Mouse (Mus musculus): Measurements from ENCODE around the gene Kcnip2. TPM values are rescaled to one million over a fixed set of nuclear protein-coding genes. Genes with fewer than 3 reads are reported as not detected.

The Kcnip2 gene
- polyA plus RNA-seq, 1 experiment from 2014 or later = 2.2 TPM

DNA sequence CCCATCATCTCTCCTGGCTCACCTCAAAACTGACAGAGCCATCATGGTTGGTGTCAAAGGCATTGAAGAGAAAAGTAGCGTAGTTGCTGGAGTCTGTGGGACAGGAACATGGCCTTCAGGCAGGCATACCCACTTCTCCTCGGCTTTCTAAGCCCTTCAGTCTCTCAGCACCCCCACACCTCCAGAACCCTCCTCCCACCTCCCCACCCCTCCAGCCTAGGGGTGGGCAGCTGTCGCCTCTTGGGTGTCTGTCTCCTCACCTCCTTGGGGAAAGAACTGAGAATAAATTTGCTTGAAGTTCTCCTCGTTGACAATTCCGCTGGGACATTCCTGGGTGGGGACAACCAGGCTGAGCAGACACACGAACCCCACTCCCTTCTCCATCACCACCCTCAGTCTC is 21.1 kb downstream of the Kcnip2 start:
- H3K36me3 ChIP-seq (ENCODE audit: control insufficient read depth, insufficient read depth, low read length) = no peaks in the 10 kb centered on the region
- H3K9me3 ChIP-seq (ENCODE audit: control insufficient read depth, low read length) = no peaks in the 10 kb centered on the region
- no peak for TF ChIP-seq EP300 (optimal IDR thresholded peaks at IDR 0.05)
- no peak for TF ChIP-seq CTCF (IDR thresholded peaks at IDR 0.05; ENCODE audit: low read depth)
- H3K27ac ChIP-seq (replicated peaks) = no peak overlapping the region
- no peak overlapping the region for H3K4me3 ChIP-seq (ENCODE audit: low read depth, low read length)
- H3K4me1 ChIP-seq (replicated peaks; ENCODE audit: control insufficient read depth, insufficient read depth) = no peaks in the 10 kb centered on the region; the same call in 1 of the 2 replicates
- H3K9ac ChIP-seq (ENCODE audit: low read length) = no peak overlapping the region
- ATAC-seq (ENCODE audit: low FRiP score, low TSS enrichment) = no peak
- H3K27me3 ChIP-seq (ENCODE audit: control insufficient read depth, insufficient read depth, low read length) = no peaks in the 10 kb centered on the region
- no peak for DNase-seq (ENCODE audit: low spot score)
- H3K4me2 ChIP-seq (replicated peaks; ENCODE audit: low read depth) = no peak overlapping the region
- WGBS = 58% methylated on average over 6 of the region's 6 CpGs

DNA sequence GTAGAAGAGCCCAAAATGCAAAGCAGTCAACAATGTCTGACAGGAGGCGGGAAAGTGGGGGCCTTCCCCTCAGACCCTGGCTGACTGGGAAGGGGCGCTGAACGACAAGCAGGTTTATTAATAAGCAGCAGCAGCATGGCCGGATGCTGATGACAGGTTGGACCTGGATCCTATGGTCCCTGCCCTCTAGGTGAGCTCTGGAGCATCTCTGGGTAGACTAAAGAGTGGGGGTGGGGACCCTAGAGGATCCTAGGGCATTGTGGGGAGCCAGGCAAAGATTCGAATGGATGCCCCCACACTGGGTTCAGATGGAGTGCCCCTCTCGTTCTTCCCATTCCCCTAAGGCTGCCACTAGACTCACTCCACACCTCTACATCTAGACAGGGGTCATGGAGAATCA is 23.5 kb downstream of the Kcnip2 start:
- DNase-seq (ENCODE audit: low spot score) (no peak), ATAC-seq (ENCODE audit: low FRiP score, low TSS enrichment) (no peak)
- Histone ChIP-seq H3K36me3 (ENCODE audit: control insufficient read depth, insufficient read depth, low read length) (no peaks in the 10 kb centered on the region), H3K4me3 (ENCODE audit: low read depth, low read length) (no peak overlapping the region), H3K27ac (replicated peaks) (no peak overlapping the region), H3K27me3 (ENCODE audit: control insufficient read depth, insufficient read depth, low read length) (no peaks in the 10 kb centered on the region), H3K4me2 (replicated peaks; ENCODE audit: low read depth) (no peak overlapping the region), H3K9ac (ENCODE audit: low read length) (no peak overlapping the region), H3K9me3 (ENCODE audit: control insufficient read depth, low read length) (no peaks in the 10 kb centered on the region), H3K4me1 (replicated peaks; ENCODE audit: control insufficient read depth, insufficient read depth) (no peaks in the 10 kb centered on the region; the same call in 1 of the 2 replicates)
- 87% methylated on average over 6 of the region's 6 CpGs for WGBS
- no peak for TF ChIP-seq EP300 (optimal IDR thresholded peaks at IDR 0.05)
- no peak for TF ChIP-seq CTCF (IDR thresholded peaks at IDR 0.05; ENCODE audit: low read depth)

GRCm38 (mm10) chr19:45789888-45790874 is 25.7 kb downstream of the Kcnip2 start:
- no peak overlapping the region for H3K4me2 ChIP-seq (replicated peaks; ENCODE audit: low read depth)
- no peak overlapping the region for H3K9ac ChIP-seq (ENCODE audit: low read length)
- peak; percentile 89 for ATAC-seq (ENCODE audit: low FRiP score, low TSS enrichment)
- H3K36me3 ChIP-seq (ENCODE audit: control insufficient read depth, insufficient read depth, low read length) = no peaks in the 10 kb centered on the region
- WGBS = 70% methylated on average over 12 of the region's 13 CpGs
- peak overlapping the region; percentile 70 for H3K27ac ChIP-seq (replicated peaks)
- H3K4me1 ChIP-seq (replicated peaks; ENCODE audit: control insufficient read depth, insufficient read depth) = no peaks in the 10 kb centered on the region
- no peaks in the 10 kb centered on the region for H3K9me3 ChIP-seq (ENCODE audit: control insufficient read depth, low read length)
- no peak for TF ChIP-seq CTCF (IDR thresholded peaks at IDR 0.05; ENCODE audit: low read depth)
- no peak for TF ChIP-seq EP300 (optimal IDR thresholded peaks at IDR 0.05)
- no peak overlapping the region for H3K4me3 ChIP-seq (ENCODE audit: low read depth, low read length)
- peak; percentile 67 for DNase-seq (ENCODE audit: low spot score)
- no peaks in the 10 kb centered on the region for H3K27me3 ChIP-seq (ENCODE audit: control insufficient read depth, insufficient read depth, low read length)

DNA sequence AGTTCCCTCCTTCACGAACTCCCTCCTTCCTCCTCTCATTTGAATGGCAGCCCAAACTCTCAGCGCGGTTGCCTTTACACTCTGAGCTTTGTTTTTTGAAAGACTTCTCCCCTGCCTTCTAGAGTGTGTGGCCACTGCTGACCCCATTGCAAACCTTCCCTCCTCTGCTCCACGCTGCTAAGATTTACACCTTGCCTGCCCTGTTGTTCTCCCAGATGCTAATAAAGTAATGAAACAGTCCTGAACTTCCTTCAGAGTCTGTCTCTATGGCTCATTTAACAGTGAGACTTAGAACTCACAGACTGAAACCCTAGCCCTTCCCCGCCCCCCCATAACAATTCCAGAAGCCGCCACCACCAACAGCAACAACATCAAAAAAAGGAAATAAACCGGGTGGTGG is 26.5 kb downstream of the Kcnip2 start:
- 85% methylated on average over 7 of the region's 7 CpGs for WGBS
- Histone ChIP-seq H3K9ac (ENCODE audit: low read length) (no peak overlapping the region), H3K27me3 (ENCODE audit: control insufficient read depth, insufficient read depth, low read length) (no peaks in the 10 kb centered on the region), H3K27ac (replicated peaks) (no peak overlapping the region), H3K4me3 (ENCODE audit: low read depth, low read length) (no peak overlapping the region), H3K9me3 (ENCODE audit: control insufficient read depth, low read length) (no peaks in the 10 kb centered on the region), H3K4me1 (replicated peaks; ENCODE audit: control insufficient read depth, insufficient read depth) (no peaks in the 10 kb centered on the region), H3K36me3 (ENCODE audit: control insufficient read depth, insufficient read depth, low read length) (no peaks in the 10 kb centered on the region), H3K4me2 (replicated peaks; ENCODE audit: low read depth) (no peak overlapping the region)
- TF ChIP-seq CTCF (IDR thresholded peaks at IDR 0.05; ENCODE audit: low read depth) (no peak), EP300 (optimal IDR thresholded peaks at IDR 0.05) (no peak)
- ATAC-seq (ENCODE audit: low FRiP score, low TSS enrichment) = no peak
- no peak for DNase-seq (ENCODE audit: low spot score)

GRCm38 (mm10) chr19:45788337-45788736 is 27.5 kb downstream of the Kcnip2 start:
- DNase-seq (ENCODE audit: low spot score) = no peak

DNA sequence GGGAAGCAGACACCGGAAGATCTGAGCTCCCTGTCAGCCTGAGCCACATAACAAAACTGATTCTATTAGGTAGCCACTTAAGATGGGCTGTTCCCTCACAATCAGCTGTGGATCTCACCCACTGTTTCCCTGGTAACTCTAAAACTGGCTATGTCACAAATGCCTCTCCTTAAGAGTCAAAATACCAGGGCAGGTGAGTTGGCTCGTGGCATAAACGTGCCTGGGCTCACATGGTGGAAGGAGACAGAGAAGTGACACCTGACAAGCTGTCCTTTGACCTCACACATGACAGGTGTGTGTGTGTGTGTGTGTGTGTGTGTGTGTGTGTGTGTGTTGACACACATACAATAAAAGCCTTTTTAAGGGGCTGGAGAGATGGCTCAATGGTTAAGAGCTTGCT is 28.4 kb downstream of the Kcnip2 start:
- Histone ChIP-seq H3K4me2 (replicated peaks; ENCODE audit: low read depth) (no peak overlapping the region), H3K4me1 (replicated peaks; ENCODE audit: control insufficient read depth, insufficient read depth) (no peaks in the 10 kb centered on the region), H3K27me3 (ENCODE audit: control insufficient read depth, insufficient read depth, low read length) (no peaks in the 10 kb centered on the region), H3K36me3 (ENCODE audit: control insufficient read depth, insufficient read depth, low read length) (no peaks in the 10 kb centered on the region), H3K27ac (replicated peaks) (no peak overlapping the region), H3K9me3 (ENCODE audit: control insufficient read depth, low read length) (no peaks in the 10 kb centered on the region), H3K4me3 (ENCODE audit: low read depth, low read length) (no peak overlapping the region), H3K9ac (ENCODE audit: low read length) (no peak overlapping the region)
- no peak for ATAC-seq (ENCODE audit: low FRiP score, low TSS enrichment)
- TF ChIP-seq EP300 (optimal IDR thresholded peaks at IDR 0.05) = no peak
- no peak for TF ChIP-seq CTCF (IDR thresholded peaks at IDR 0.05; ENCODE audit: low read depth)
- WGBS = 64% methylated on average over 3 of the region's 3 CpGs
- no peak for DNase-seq (ENCODE audit: low spot score)

More at GRCm38 (mm10) chr19:45788337-45788736, 27.5 kb downstream of the Kcnip2 start:
- no peak overlapping the region for H3K4me2 ChIP-seq (replicated peaks; ENCODE audit: low read depth)
- H3K36me3 ChIP-seq (ENCODE audit: control insufficient read depth, insufficient read depth, low read length) = no peaks in the 10 kb centered on the region
- no peaks in the 10 kb centered on the region for H3K4me1 ChIP-seq (replicated peaks; ENCODE audit: control insufficient read depth, insufficient read depth)
- TF ChIP-seq CTCF (IDR thresholded peaks at IDR 0.05; ENCODE audit: low read depth) = no peak
- no peak for TF ChIP-seq EP300 (optimal IDR thresholded peaks at IDR 0.05)
- no peak overlapping the region for H3K4me3 ChIP-seq (ENCODE audit: low read depth, low read length)
- 48% methylated on average over 4 of the region's 4 CpGs for WGBS
- no peaks in the 10 kb centered on the region for H3K27me3 ChIP-seq (ENCODE audit: control insufficient read depth, insufficient read depth, low read length)
- H3K9me3 ChIP-seq (ENCODE audit: control insufficient read depth, low read length) = no peaks in the 10 kb centered on the region
- ATAC-seq (ENCODE audit: low FRiP score, low TSS enrichment) = no peak
- no peak overlapping the region for H3K27ac ChIP-seq (replicated peaks)
- H3K9ac ChIP-seq (ENCODE audit: low read length) = no peak overlapping the region

Measured in stomach, postnatal 0 days (tissue).